Mouse (Mus musculus) MN1 (cell line): Measurements from ENCODE around the gene Rabepk.
"Not testable (repeated sequence)": the region's sequence is repeated elsewhere in the genome, so short reads cannot be mapped to it uniquely, and the experiment has no call there.

ENCODE experiments used
- DNase-seq: peaks from one replicate; pipeline ENCODE4 v3.0.0-alpha.2; 2016; ENCODE audit warnings: low spot score

The Rabepk gene

DNA sequence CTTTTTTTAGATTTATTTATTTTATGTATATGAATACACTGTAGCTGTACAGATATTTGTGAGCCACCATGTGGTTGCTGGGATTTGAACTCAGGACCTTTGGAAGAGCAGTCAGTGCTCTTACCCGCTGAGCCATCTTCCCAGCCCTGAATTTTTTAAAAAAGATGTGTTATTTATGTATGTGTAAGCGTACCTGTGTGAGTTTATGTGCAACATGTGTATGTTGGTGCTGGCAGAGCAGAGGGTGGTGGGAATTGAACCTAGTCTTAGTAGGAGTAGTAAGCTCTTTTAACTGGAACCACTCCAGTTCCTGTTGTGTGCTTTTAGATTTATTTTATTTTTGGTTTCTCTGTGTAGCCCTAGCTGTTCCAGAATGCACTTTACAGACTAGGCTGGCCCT, 4.5 kb upstream of the Rabepk start:
- DNase-seq, result no peak

DNA sequence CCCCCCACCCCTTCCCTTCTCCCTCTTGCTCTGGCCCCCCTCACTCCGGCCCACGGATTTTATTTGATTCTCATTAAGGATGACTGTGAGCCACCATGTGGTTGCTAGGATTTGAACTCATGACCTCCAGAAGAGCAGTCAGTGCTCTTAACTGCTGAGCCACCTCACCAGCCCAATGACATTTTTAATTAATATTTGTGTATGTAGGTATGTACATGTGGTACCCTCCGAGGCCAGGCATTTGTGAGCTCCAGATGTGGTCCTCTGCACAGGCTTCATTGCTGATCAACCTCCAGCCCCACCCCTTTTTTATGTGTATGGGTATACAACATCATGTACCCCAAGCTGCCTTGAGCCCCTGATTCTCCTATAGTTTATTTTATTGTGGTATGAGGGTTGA, 4.0 kb upstream of the Rabepk start:
- no peak for DNase-seq

DNA sequence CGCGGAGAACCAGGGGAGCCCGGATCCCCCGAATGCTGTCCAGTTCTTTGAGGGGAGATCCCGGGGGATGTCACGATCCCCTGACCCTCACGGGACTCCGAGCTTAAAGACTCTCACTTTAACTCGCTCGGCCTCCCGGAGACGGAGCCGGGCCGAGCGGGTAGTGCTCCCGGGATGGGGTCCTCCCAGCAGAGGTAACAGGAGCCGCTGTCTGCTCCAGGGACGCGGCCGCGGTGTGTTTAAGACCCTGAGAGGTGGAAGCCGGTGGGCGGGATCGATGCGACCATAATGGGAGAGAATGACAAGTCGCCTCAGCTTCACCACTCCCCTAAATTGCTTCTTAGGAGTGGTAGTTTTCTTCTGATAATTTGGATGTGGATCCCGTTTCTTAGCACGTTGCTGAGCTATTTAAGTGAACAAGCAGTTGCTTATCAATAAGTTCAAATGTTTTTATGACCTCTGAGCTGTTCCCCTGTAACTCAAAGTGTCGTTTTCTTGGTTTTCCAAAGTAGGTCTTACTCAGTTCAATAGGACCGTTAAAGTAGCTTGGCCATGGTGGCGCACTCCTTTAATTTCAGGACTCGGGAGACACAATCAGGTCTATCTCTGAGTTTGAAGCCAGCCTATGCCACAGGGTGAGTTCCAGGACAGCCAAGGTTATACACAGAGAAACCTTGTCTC, 3.0 kb upstream of the Rabepk start:
- DNase-seq, result peak; percentile 50

DNA sequence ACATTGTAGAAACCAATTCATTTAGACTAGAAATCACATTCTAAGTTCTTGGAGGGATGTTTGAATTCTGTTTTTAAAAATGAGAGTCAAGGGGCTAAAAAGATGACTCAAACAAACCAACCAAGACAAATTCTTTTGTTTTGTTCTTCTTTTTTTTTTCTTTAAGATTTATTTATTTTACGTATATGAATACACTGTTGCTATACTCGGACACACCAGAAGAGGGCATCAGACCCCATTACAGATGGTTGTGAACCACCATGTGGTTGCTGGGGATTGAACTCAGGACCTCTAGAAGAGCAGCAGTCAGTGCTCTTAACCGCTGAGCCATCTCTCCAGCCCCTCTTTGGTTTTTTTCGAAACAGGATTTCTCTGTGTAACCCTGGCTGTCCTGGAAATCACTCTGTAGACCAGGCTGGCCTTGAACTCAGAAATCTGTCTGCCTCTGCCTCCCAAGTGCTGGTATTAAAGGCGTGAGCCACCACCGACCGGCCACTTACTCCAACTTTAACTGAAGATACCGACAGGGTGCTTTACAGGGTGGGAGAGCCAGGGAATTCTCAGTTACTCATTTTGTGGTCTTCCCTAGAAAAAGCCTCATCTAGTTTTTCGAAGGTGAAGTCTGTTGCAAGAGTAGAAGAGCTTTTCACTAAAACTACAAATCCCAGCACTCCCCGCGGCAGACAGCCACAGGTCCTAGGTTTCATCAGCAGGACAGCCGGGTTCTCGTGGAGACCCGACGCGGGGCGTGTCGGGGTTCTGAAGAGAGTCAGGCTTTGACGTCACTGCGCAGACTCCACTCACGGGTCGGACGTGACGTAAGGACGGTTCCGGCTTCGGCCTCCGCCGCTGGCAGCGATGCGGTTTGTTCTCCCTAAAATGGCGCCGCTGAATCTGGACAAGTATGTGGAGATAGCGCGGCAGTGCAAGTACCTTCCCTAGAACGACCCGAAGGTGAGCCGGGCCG, 2.1 kb upstream of the Rabepk start:
- DNase-seq, result peak; percentile 99

DNA sequence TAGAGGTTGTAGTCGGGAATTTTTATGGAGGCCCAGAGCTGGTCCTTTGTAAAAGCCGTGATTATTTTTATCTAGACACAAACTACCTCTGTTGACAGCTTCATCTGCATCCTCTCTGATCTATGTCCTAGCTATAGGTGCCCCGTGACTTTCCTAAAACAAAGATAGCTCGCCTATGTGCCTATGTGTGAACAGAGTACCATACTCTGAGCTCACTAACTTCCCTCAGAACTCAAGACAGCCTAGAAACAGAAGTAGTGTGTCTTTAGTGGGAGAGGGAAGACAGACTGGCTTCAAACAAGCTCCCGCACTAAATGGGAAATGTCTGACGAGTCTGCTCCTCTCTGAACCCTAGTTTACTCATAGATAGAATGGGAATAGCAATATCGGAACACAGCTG, 659 bp upstream of the Rabepk start:
- no peak for DNase-seq

DNA sequence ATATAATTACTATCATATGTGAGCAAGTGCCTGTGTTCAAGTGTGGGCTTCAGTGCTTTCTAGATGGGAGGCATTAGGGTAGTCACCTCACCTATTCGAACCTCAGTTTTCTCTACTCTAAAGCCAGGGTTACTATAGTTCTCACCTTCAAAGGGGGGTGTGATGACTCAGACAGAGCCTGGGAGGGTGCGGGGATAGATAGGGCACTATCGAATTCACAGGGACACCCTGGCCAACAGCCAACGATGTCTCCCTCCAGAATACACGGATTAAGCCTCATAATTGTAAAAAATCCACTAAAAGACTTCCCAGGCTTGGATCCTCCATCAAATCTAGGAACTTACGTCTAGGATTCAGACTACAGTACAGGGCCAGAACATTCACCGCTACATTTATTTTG, 4.3 kb downstream of the Rabepk start:
- DNase-seq, result no peak

DNA sequence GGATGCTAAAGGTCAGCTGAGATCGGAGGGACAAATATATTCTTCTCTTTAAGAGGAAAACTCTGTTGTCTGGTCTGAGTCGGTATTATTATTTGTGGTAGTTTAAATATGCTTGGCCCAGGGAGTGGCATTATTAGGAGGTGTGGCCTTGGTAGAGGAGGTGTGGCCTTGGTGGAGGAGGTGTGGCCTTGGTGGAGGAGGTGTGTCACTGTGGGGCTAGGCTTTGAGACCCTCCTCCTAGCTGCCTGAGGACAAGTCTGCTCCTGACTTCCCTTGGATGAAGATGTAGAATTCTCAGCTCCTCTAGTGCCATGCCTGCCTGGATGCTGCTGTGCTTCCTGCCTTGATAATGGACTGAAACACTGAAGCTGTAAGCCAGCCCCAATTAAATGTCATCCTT, 5.2 kb downstream of the Rabepk start:
- no peak for DNase-seq

DNA sequence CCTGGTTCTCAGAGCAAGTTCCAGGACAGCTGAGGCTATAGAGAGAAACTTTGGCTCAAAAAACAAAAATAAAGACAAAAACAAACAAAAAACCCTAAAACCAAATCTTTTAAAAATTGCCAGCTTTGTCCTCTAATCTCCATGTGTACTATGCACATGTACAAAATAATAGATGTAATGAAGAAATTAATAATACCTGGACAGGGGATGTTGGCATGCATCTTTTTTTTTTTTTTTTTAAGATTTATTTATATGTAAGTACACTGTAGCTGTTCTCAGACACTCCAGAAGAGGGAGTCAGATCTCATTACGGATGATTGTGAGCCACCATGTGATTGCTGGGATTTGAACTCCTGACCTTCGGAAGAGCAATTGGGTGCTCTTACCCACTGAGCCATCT, 7.2 kb downstream of the Rabepk start:
- not testable (repeated sequence) for DNase-seq

DNA sequence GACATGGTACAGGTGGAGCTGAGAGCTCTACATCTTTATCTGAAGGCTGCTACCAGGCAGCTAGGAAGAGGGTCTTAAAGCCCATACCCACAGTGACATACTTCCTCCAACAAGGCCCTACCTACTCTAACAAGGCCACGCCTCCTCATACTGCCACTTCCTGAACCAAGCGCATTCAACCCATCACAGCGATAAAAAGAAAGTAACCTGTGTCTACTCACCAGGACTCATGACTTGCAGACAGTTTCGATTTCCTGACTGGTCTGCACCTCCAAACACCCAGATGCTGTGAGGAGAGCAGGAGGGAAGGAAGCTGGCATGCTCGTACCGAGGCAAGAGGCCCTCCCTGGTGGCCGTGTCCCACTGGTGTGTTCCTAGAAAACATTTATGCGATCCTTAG, 9.4 kb downstream of the Rabepk start:
- no peak for DNase-seq

DNA sequence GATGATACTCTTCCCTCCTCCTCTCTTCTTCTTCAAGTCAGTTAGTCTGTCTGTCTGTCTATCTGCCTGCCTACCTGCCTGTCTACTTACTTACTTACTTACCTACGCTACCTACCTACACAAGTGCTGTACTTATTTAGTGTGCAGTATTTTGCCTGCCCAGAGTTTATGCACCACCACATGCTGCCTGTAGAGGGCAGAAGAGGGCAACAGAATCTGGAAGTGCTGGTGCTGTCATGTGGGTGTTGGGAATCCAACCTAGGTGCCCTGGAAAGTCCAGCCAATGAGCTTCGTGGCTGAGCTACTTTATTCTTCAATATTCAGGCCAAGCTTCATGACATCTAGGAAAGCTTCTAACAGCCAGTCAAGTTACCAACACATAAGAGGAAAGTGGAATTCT, 15.6 kb downstream of the Rabepk start:
- DNase-seq, result no peak

DNA sequence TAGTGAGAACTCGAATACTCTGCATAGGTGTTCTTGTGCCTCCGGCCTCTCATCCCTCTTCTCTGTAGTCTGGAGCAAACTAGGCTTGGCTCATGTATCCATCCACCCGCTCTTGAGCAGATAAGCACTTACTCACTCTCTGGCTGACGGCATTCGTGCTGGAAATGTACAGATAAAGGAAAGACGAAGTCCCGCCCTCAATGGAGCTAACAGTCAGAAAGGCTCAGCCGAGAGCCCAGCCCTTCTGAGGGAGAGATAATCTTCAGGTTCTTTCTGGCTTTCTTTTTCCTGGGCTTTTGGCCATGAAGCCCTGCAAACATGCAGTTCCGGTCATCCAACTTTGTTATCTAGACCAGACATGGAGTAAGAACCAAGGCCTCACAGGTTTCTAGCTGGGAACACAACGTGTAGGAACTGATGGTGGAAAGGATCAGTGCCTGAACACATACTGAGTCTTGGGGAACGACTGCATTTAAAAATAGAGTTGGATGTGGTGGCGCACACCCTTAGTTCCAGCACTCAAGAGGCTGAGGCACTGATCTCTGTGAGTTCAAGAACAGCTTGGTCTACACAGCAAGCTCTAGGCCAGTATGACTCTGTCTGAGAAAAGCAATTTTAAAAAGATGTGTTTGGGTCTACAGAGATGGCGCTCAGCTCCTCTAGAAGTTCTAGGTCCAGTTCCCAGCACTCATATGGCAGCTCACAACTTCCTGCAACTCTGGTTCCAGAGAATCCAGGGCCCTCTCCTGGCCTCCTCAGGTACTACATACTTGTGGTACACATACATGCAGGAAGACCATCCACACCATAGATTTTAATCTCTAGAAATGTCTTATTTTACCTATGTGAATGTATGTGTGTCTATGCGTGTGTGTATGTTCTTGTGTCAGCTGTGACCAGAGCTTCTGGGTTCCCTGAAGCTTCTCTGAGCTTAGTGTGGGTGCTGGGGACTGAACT, 16.4 kb downstream of the Rabepk start:
- DNase-seq, result peak; percentile 35

DNA sequence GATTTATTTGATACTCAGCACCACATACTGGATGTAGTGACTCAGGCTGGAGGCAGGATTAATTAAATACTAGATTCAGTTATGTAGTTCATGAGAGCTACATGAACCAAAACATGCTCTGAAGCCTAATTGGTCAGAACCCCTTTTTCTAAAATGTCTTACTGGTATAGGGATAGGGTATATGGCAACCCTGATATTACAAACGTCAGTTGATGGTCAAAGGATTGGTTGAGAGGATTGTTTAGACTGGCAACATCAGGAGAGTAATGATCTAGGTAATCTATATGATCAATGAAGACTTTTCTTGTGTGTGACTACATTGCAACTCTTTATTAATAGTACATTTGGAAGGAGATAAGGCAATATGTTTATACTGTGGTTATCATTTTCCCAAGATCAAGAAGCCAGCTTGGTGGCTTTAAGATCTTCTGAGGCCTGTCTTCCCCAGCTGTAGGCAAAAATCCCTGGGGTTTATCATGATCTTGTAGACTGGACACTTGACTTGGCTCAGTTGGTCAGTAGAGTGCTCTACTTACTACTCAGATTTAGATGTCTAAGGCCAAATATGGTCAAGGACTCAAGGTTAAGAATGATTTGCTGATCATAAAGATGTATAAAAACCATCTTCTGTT, 22.4 kb downstream of the Rabepk start:
- peak; percentile 53 for DNase-seq

DNA sequence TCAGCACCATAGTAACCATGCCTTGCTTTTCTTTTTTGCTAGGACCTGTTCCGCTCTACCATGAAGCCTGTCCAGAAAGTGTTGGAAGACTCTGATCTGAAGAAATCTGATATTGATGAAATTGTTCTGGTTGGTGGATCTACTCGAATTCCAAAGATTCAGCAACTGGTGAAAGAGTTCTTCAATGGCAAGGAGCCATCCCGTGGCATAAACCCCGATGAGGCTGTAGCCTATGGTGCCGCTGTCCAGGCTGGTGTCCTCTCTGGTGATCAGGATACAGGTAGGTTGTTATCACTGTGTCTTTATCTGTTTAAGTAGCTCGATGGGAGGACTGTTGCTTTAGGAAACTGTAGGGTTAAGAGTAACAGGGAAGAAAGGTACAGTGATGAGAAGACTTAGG, 25.2 kb downstream of the Rabepk start:
- DNase-seq, result peak; percentile 50

DNA sequence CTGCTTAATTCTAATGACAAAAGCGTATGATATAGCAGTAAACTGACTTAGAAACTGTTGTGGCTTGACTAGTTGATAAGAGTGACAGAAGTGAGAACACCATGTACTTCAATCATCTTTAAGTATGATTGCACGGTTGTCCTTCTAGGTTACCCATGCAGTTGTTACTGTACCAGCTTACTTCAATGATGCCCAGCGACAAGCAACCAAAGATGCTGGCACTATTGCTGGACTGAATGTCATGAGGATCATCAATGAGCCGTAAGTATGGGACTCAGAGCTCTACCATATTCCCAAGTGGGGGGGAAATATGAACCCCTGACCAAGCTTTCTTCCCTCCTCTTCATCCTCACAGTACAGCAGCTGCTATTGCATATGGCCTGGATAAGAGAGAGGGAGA, 26.0 kb downstream of the Rabepk start:
- DNase-seq, result peak; percentile 57

DNA sequence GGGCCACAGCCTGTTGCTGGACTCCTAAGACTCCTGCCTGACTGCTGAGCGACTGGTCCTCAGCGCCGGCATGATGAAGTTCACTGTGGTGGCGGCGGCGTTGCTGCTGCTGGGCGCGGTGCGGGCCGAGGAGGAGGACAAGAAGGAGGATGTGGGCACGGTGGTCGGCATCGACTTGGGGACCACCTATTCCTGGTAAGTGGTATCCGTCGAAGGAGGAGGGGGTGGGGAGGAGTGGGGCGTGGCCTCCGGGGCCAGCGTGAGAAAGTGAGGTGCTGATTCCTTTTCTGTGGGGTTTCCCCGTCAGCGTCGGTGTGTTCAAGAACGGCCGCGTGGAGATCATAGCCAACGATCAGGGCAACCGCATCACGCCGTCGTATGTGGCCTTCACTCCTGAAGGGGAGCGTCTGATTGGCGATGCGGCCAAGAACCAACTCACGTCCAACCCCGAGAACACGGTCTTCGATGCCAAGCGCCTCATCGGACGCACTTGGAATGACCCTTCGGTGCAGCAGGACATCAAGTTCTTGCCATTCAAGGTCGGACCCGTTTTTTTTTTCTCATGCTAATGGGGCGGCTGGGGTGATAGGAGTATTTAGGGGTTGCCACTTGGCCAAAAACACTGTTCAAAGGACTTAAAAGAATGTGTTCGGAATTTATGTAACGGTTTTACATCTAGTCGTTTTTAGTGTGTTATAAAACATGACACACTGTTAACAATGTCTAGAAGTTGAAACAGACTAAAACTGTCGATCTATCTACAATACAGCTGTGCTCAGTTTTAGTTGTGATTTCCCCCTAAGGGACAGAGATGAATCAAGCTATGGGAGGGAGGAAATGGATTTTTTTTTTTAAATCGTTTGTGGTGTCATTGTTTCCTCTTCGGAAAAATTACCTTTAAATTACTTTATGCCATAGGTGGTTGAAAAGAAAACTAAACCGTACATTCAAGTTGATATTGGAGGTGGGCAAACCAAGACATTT, 27.2 kb downstream of the Rabepk start:
- peak; percentile 77 for DNase-seq

DNA sequence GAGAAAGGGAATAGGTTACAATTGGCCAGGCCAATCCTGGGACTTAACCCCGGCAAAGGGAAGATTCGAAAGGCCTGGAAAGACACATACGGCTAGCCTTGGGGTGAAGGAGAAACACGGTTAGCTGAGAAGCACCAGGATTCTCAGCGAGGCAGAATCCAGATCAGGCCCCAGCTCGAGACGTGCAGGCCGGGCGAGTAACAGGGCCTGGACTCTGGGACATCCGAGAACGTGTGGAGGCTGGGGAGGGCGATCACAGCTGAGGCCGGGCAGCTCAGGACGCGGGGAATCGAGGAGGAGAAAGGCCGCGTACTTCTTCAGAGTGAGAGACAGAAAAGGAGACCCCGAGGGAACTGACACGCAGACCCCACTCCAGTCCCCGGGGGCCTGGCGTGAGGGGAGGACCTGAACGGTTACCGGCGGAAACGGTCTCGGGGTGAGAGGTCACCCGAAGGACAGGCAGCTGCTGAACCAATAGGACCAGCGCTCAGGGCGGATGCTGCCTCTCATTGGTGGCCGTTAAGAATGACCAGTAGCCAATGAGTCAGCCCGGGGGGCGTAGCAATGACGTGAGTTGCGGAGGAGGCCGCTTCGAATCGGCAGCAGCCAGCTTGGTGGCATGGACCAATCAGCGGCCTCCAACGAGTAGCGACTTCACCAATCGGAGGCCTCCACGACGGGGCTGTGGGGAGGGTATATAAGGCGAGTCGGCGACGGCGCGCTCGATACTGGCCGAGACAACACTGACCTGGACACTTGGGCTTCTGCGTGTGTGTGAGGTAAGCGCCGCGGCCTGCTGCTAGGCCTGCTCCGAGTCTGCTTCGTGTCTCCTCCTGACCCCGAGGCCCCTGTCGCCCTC, 28.1 kb downstream of the Rabepk start, which contains the start of gene Hspa5:
TSS of gene Hspa5 (plus strand) at position 603 of the 859 bp plus-strand sequence.
- DNase-seq, result peak; percentile 100

DNA sequence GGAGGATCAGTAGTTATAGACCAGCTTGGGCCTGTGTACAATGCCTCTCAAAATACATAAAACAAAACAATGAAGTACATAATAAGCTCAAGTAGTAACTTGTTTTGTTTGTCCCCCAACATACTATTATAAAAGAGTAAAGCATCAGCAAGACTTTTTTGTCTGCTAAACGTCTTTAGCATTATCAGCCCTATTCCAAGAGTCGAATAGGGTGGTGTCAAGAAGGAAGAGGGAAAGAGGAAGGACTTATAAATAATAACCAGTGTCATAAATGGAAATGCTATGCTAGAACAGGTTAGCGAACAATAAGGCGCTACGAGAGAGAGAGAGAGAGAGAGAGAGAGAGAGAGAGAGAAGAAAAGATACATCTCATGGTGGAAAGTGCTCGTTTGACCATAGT, 28.8 kb downstream of the Rabepk start:
- no peak for DNase-seq

DNA sequence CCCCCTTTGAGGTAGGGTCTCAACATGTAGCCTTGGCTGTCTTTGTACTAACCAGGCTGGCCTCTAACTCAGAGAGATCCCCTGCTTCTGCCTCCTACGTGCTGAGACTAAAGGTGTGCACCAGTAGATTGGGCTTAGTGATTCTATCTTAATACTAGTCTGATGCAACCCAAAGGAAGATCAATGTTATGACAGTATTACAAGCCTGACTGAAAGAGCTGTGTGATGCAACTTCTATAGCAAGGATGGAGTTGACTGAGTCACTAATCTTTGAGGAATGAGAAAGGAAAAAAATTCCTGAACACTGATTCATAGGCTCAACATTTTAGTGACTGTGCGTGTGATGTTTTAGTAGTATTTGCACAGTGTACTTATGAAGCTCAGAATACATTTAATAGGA, 29.7 kb downstream of the Rabepk start:
- peak; percentile 86 for DNase-seq

DNA sequence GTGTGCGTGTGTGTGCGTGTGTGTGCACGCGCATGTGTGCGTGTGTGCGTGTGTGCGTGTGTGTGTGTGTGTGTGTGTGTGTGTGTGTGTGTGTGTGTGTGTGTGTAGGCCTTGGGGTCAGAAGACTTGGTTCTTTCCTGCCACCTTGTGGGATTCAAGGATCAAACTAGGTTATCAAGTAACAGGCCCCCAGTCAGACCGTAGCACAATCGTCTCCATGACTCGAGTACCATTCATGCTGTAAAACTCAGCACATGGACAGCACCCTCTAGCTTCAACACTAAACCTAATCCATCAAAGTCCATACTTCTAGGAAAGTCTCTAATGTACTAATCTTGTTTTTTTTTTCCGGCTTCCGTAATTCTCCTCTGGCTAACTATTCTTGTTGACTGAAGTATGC, 34.9 kb downstream of the Rabepk start:
- no peak for DNase-seq
